Mouse (Mus musculus): ENCODE measurements at regions not wholly inside any gene's neighbourhood (a gene's known extent, or its start where the extent isn't known, plus 50 kb on each side); places are given as distances from the start of the nearest gene placed in this dataset.

- Histone ChIP-seq H3K4me1 (ENCODE audit: control insufficient read depth, insufficient read depth, low read length) (peaks cover 6% of the 10 kb centered on the region; the same call in 1 of the 2 replicates), H3K4me3 (ENCODE audit: insufficient read depth, low read depth, low read length) (no peak overlapping the region), H3K27ac (ENCODE audit: insufficient read depth, low read depth, low read length) (no peak overlapping the region)
- no peak for TF ChIP-seq POLR2A (IDR thresholded peaks at IDR 0.05; ENCODE audit: insufficient read depth, low read depth, low read length)
- 85% methylated on average over 10 of the region's 10 CpGs for WGBS
These were observed 155.4 kb downstream of the Unc5cl start for GRCm38 (mm10) chr17:48610107-48610506.

- peaks cover 6% of the 10 kb centered on the region; the same call in 1 of the 2 replicates for H3K4me1 ChIP-seq (ENCODE audit: control insufficient read depth, insufficient read depth, low read length)
- WGBS, result 81% methylated on average over 8 of the region's 8 CpGs
- TF ChIP-seq CTCF (IDR thresholded peaks at IDR 0.05; ENCODE audit: insufficient read depth, low read depth, low read length), result no peak
- H3K4me3 ChIP-seq (ENCODE audit: insufficient read depth, low read depth, low read length), result no peak overlapping the region
- H3K27ac ChIP-seq (ENCODE audit: insufficient read depth, low read depth, low read length), result no peak overlapping the region
These were observed 156.1 kb downstream of the Unc5cl start for GRCm38 (mm10) chr17:48610806-48611205.

GRCm38 (mm10) chr17:48613491-48613890 is 158.8 kb downstream of the Unc5cl start:
- WGBS, result 93% methylated on average over 5 of the region's 5 CpGs
- no peak overlapping the region for H3K27ac ChIP-seq (ENCODE audit: insufficient read depth, low read depth, low read length)
- no peak for TF ChIP-seq POLR2A (IDR thresholded peaks at IDR 0.05; ENCODE audit: insufficient read depth, low read depth, low read length)
- no peak for TF ChIP-seq CTCF (IDR thresholded peaks at IDR 0.05; ENCODE audit: insufficient read depth, low read depth, low read length)
- H3K4me3 ChIP-seq (ENCODE audit: insufficient read depth, low read depth, low read length), result no peak overlapping the region
- no peaks in the 10 kb centered on the region for H3K4me1 ChIP-seq (ENCODE audit: control insufficient read depth, insufficient read depth, low read length)

- Histone ChIP-seq H3K27ac (ENCODE audit: insufficient read depth, low read depth, low read length) (no peak overlapping the region), H3K4me1 (ENCODE audit: control insufficient read depth, insufficient read depth, low read length) (no peaks in the 10 kb centered on the region), H3K4me3 (ENCODE audit: insufficient read depth, low read depth, low read length) (no peak overlapping the region)
- TF ChIP-seq POLR2A (IDR thresholded peaks at IDR 0.05; ENCODE audit: insufficient read depth, low read depth, low read length) (no peak), CTCF (IDR thresholded peaks at IDR 0.05; ENCODE audit: insufficient read depth, low read depth, low read length) (no peak)
- 91% methylated on average over 3 of the region's 3 CpGs for WGBS
These were observed 160.5 kb downstream of the Unc5cl start for GRCm38 (mm10) chr17:48615248-48615647.

- Histone ChIP-seq H3K27ac (ENCODE audit: insufficient read depth, low read depth, low read length) (no peak overlapping the region), H3K4me1 (ENCODE audit: control insufficient read depth, insufficient read depth, low read length) (no peaks in the 10 kb centered on the region), H3K4me3 (ENCODE audit: insufficient read depth, low read depth, low read length) (no peak overlapping the region)
- 81% methylated on average over 4 of the region's 4 CpGs for WGBS
- TF ChIP-seq CTCF (IDR thresholded peaks at IDR 0.05; ENCODE audit: insufficient read depth, low read depth, low read length) (no peak), POLR2A (IDR thresholded peaks at IDR 0.05; ENCODE audit: insufficient read depth, low read depth, low read length) (no peak)
These were observed 161.5 kb downstream of the Unc5cl start for GRCm38 (mm10) chr17:48616205-48616604.

- Histone ChIP-seq H3K4me1 (ENCODE audit: control insufficient read depth, insufficient read depth, low read length) (no peaks in the 10 kb centered on the region), H3K4me3 (ENCODE audit: insufficient read depth, low read depth, low read length) (no peak overlapping the region), H3K27ac (ENCODE audit: insufficient read depth, low read depth, low read length) (no peak overlapping the region)
- WGBS, result 66% methylated on average over 2 of the region's 2 CpGs
- TF ChIP-seq POLR2A (IDR thresholded peaks at IDR 0.05; ENCODE audit: insufficient read depth, low read depth, low read length) (no peak), CTCF (IDR thresholded peaks at IDR 0.05; ENCODE audit: insufficient read depth, low read depth, low read length) (no peak)
These were observed 166.2 kb downstream of the Unc5cl start for GRCm38 (mm10) chr17:48620896-48621295.

GRCm38 (mm10) chr17:48621676-48622075 is 167.0 kb downstream of the Unc5cl start:
- TF ChIP-seq CTCF (IDR thresholded peaks at IDR 0.05; ENCODE audit: insufficient read depth, low read depth, low read length) (no peak), POLR2A (IDR thresholded peaks at IDR 0.05; ENCODE audit: insufficient read depth, low read depth, low read length) (no peak)

GRCm38 (mm10) chr17:48624937-48625336 is 170.2 kb downstream of the Unc5cl start:
- Histone ChIP-seq H3K4me3 (ENCODE audit: insufficient read depth, low read depth, low read length) (no peak overlapping the region), H3K27ac (ENCODE audit: insufficient read depth, low read depth, low read length) (no peak overlapping the region), H3K4me1 (ENCODE audit: control insufficient read depth, insufficient read depth, low read length) (no peaks in the 10 kb centered on the region)
- no peak for TF ChIP-seq CTCF (IDR thresholded peaks at IDR 0.05; ENCODE audit: insufficient read depth, low read depth, low read length)
- TF ChIP-seq POLR2A (IDR thresholded peaks at IDR 0.05; ENCODE audit: insufficient read depth, low read depth, low read length), result no peak
- WGBS, result 71% methylated on average over 14 of the region's 14 CpGs

More at GRCm38 (mm10) chr17:48621676-48622075, 167.0 kb downstream of the Unc5cl start:
- WGBS, result 95% methylated on average over 11 of the region's 11 CpGs
- Histone ChIP-seq H3K4me3 (ENCODE audit: insufficient read depth, low read depth, low read length) (no peak overlapping the region), H3K4me1 (ENCODE audit: control insufficient read depth, insufficient read depth, low read length) (no peaks in the 10 kb centered on the region), H3K27ac (ENCODE audit: insufficient read depth, low read depth, low read length) (no peak overlapping the region)

- 76% methylated on average over 6 of the region's 6 CpGs for WGBS
- TF ChIP-seq POLR2A (IDR thresholded peaks at IDR 0.05; ENCODE audit: insufficient read depth, low read depth, low read length) (no peak), CTCF (IDR thresholded peaks at IDR 0.05; ENCODE audit: insufficient read depth, low read depth, low read length) (no peak)
- Histone ChIP-seq H3K27ac (ENCODE audit: insufficient read depth, low read depth, low read length) (no peak overlapping the region), H3K4me1 (ENCODE audit: control insufficient read depth, insufficient read depth, low read length) (no peaks in the 10 kb centered on the region), H3K4me3 (ENCODE audit: insufficient read depth, low read depth, low read length) (no peak overlapping the region)
These were observed 171.3 kb downstream of the Unc5cl start for GRCm38 (mm10) chr17:48625971-48626370.

GRCm38 (mm10) chr17:48639611-48640010 is 184.9 kb downstream of the Unc5cl start:
- WGBS, result 95% methylated on average over 12 of the region's 12 CpGs
- no peaks in the 10 kb centered on the region for H3K4me1 ChIP-seq (ENCODE audit: control insufficient read depth, insufficient read depth, low read length)
- no peak for TF ChIP-seq CTCF (IDR thresholded peaks at IDR 0.05; ENCODE audit: insufficient read depth, low read depth, low read length)
- TF ChIP-seq POLR2A (IDR thresholded peaks at IDR 0.05; ENCODE audit: insufficient read depth, low read depth, low read length), result no peak
- no peak overlapping the region for H3K4me3 ChIP-seq (ENCODE audit: insufficient read depth, low read depth, low read length)
- H3K27ac ChIP-seq (ENCODE audit: insufficient read depth, low read depth, low read length), result no peak overlapping the region
